Mouse (Mus musculus): Measurements from ENCODE around the gene 4933428M09Rik. TPM values are rescaled to one million over a fixed set of nuclear protein-coding genes. Genes with fewer than 3 reads are reported as not detected.
A peak's percentile ranks its signal among the peaks of the same experiment; 100 is the strongest.
"Not testable (repeated sequence)": the region's sequence is repeated elsewhere in the genome, so short reads cannot be mapped to it uniquely, and the experiment has no call there.

The 4933428M09Rik gene
- not detected in 2 replicates for polyA plus RNA-seq (2012; rRNA removed)

DNA sequence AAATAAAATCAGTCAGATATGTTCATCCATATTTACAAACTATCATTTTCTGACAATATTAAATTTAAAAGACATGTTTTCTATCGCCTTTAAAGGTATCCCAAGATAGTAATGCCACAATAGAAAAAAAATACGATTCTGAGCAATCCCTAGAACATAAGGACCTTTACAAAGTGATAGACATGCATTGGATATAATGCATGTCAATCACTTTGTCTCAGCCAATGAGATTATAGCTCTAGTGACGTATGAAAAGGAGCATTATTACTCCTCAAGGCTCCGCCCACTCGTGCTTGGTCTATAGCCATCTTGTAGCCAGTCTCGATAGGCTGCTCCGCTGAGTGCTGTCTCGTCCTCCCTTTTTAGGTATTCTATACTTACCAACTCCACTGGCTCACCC, at the start of gene 4933428M09Rik:
TSS of gene 4933428M09Rik (plus strand) at position 301 of the 400 bp plus-strand sequence.
- no peak for DNase-seq (ENCODE audit: low spot score)

GRCm38 (mm10) chrX:139134031-139134430, 45.0 kb upstream of the 4933428M09Rik start:
- no peak for DNase-seq (ENCODE audit: low spot score)

DNA sequence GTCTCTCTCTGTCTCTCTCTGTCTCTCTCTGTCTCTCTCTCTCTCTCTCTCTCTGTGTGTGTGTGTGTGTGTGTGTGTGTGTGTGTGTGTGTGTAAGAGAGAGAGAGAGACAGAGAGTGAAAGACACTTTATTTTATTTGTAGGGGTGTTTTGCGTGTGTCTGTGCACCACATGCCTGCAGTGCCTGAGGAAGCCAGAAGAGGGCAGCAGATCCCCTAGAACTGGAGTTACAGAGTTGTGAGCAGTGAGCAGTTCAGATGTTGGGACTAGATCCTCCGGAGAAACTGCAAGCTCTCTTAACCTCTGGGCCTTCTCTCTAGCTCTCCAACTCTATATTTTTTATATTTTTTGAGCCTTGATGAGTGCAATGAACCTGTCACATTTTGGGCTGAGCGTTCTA, 12.5 kb downstream of the 4933428M09Rik start:
- DNase-seq (ENCODE audit: low spot score), result not testable (repeated sequence)

GRCm38 (mm10) chrX:139194572-139195279, 15.7 kb downstream of the 4933428M09Rik start:
- no peak for DNase-seq (ENCODE audit: low spot score)

GRCm38 (mm10) chrX:139209191-139209828, 30.3 kb downstream of the 4933428M09Rik start:
- DNase-seq (ENCODE audit: low spot score), result not testable (repeated sequence)

GRCm38 (mm10) chrX:139209829-139210225, 30.8 kb downstream of the 4933428M09Rik start, which contains the start of gene Mum1l1:
Gene Mum1l1 (plus strand): TSS chrX:139210042.
- peak; percentile 23 for DNase-seq (ENCODE audit: low spot score)

- DNase-seq (ENCODE audit: low spot score), result no peak
Measured at GRCm38 (mm10) chrX:139214765-139215164, 35.7 kb downstream of the 4933428M09Rik start.

GRCm38 (mm10) chrX:139216409-139216808, 37.4 kb downstream of the 4933428M09Rik start:
- DNase-seq (ENCODE audit: low spot score), result no peak

GRCm38 (mm10) chrX:139216991-139217593, 38.1 kb downstream of the 4933428M09Rik start:
- no peak for DNase-seq (ENCODE audit: low spot score)

DNA sequence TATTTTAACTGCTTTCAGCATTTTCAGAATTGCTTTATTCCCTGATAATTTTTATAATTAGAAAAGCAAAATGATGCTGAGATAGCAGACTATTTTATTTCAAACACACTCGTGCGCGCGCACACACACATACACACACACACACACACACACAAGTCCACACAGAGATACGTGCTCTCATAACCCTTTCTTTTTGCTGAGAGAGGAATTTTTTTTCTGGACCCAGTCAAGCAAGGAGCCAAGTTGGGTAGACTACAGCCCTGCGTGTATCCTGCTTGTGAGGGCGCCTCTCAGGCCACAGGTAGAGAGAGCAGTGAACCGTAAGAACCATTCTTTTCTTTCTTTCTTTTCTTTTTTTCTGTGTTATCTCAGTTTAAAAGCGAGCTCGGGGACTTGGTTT, 38.7 kb downstream of the 4933428M09Rik start:
- DNase-seq (ENCODE audit: low spot score), result no peak

- no peak for DNase-seq (ENCODE audit: low spot score)
Measured at GRCm38 (mm10) chrX:139219017-139219416, 40.0 kb downstream of the 4933428M09Rik start.

DNA sequence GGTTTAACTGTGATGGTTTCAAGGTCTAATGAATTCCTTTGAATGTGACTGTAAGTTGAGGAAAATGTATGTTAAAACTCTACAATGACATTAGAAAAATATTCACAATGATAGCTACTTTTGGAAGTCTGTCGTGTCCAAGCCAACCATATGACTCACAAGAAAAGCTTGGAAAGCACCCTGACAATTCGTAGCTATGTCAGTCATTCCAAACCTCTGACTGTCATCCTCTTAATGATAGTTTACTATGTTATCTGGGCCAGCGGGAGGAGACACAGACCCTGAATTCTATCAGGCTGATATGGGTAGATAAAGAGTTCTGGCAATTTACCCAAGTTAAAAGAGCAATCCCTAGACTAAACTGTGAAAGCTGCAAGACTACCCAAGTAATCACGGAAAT, 41.8 kb downstream of the 4933428M09Rik start:
- DNase-seq (ENCODE audit: low spot score), result no peak

DNA sequence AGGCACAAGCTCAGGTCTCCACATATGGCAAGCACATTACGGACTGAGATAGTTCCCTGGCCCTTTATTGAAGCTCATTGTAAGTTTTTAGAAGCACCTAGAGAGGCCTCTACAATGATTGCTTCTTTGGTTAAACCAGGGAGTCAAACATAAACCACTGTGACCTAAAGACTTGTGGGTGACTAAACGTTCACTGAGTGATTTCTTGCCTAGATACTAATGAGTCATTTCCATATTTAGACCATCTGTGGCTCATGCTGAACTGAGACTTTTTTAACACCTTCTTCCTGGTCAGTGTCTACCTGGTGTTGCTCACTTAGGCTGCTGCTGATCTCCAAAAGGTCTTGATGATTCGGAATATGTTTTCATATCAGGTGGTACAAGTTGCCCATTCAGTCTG, 42.9 kb downstream of the 4933428M09Rik start:
- DNase-seq (ENCODE audit: low spot score), result no peak

Other genes starting within 250 kb of the 4933428M09Rik start
- gene Serpina7, start 94.0 kb upstream of the 4933428M09Rik start, polyA plus RNA-seq (2012; rRNA removed), result 0.06 TPM in 1 of 2 replicates, not detected in the other
- gene 4930513O06Rik, start 93.0 kb upstream of the 4933428M09Rik start, polyA plus RNA-seq (2012; rRNA removed), result not detected in 2 replicates
- gene Mum1l1, start 30.8 kb downstream of the 4933428M09Rik start, polyA plus RNA-seq (2012; rRNA removed), result 5.6 and 5.7 TPM in 2 replicates
- gene Trap1a, start 154.5 kb downstream of the 4933428M09Rik start, polyA plus RNA-seq (2012; rRNA removed), result 0.06 TPM in 1 of 2 replicates, not detected in the other

Data from urinary bladder, adult 2 months (tissue).